Comparison of ENCODE assay signal across 30 mouse cellular contexts in genomic region chr15:81070470-81070869, GRCm38 (mm10).
DNase-seq lines count a peak whose midpoint lies in the region; ATAC-seq and TF ChIP-seq lines count a peak whose summit lies in the region.
"Had no signal": no experiment of that assay in that cellular context is flagged by ENCODE, and none has a peak within 500 bp of the region (broad histone marks: within the 10 kb centered on the region; RNA-seq: fewer than 3 reads in every experiment).

No protein-coding gene starts in this region.

- POLR2A ChIA-PET in Patski (lab: Charles Lee), result interaction anchor here (0.8 kb wide), 1 partner anchor 16 kb away, joined by 4 read pairs; no protein-coding TSS in a partner anchor

- H3K79me2 ChIP-seq in C2C12 (ENCODE audit: control insufficient read depth, insufficient read depth) (peaks cover 95% of the 10 kb centered on the region), myocyte (ENCODE audit: control insufficient read depth, insufficient read depth) (peaks cover 86% of the 10 kb centered on the region)

- no peak for TF ChIP-seq CTCF in C2C12 (IDR thresholded peaks at IDR 0.05; ENCODE audit: control insufficient read depth, insufficient read depth, insufficient read length)
- no peak for TF ChIP-seq CTCF in Patski (IDR thresholded peaks at IDR 0.05)

- no peak overlapping the region for H3K9ac ChIP-seq in embryonic facial prominence, embryonic 14.5 days (ENCODE audit: low read depth, low read length)
- H3K9ac ChIP-seq: embryonic facial prominence, embryonic 15.5 days; forebrain, embryonic 12.5 days; forebrain, embryonic 15.5 days; heart, embryonic 12.5 days; heart, embryonic 15.5 days; hindbrain, embryonic 13.5 days; intestine, embryonic 15.5 days had no signal

- no peak for TF ChIP-seq POLR2A in myocyte (IDR thresholded peaks at IDR 0.05; ENCODE audit: insufficient read length, low read depth)

- in situ Hi-C loops in Patski (cut with MboI; ENCODE audit: low pct_unique_long_range_greater_than_20kb), result loop anchor here (5.0 kb wide), 2 partner anchors 127 to 282 kb away; no protein-coding TSS in a partner anchor

- DNase-seq in embryonic facial prominence, embryonic 14.5 days (ENCODE audit: low spot score), result peak; percentile 55
- no peak for DNase-seq in embryonic facial prominence, embryonic 10.5 days (ENCODE audit: low spot score)
- DNase-seq in Patski (ENCODE audit: low read depth, low spot score), result no peak
- no peak for DNase-seq in layer of hippocampus, postnatal 14 days (ENCODE audit: low spot score in 2 of 2)
- DNase-seq in cerebellum, adult 18-20 months, result no peak
- DNase-seq: adrenal gland, postnatal 10 days; adrenal gland, postnatal 36 days; cerebellum, adult 2 months; cerebellum, postnatal 10 days; cerebellum, postnatal 36 days; embryo, embryonic 11 days; gastrocnemius, postnatal 25 days; heart, adult 18-20 months; heart, postnatal 10 days; heart, postnatal 36 days had no signal

- H3K79me3 ChIP-seq in C2C12 (ENCODE audit: low read depth), result peaks cover 80% of the 10 kb centered on the region

- H3K36me3 ChIP-seq in embryonic facial prominence, embryonic 14.5 days (ENCODE audit: control insufficient read depth, insufficient read depth, low read length), result no peaks in the 10 kb centered on the region
- peaks cover 9% of the 10 kb centered on the region; the same call in 1 of the 2 replicates for H3K36me3 ChIP-seq in embryonic facial prominence, embryonic 10.5 days (replicated peaks)
- H3K36me3 ChIP-seq in C2C12 (ENCODE audit: control insufficient read depth, insufficient read depth), result peaks cover 43% of the 10 kb centered on the region
- H3K36me3 ChIP-seq in myocyte (ENCODE audit: control insufficient read depth, insufficient read depth), result no peaks in the 10 kb centered on the region
- H3K36me3 ChIP-seq: forebrain, embryonic 12.5 days; G1E; heart, embryonic 15.5 days; intestine, embryonic 15.5 days had no signal

- peaks cover 8% of the 10 kb centered on the region; the same call in 1 of the 2 replicates for H3K9me3 ChIP-seq in embryonic facial prominence, embryonic 14.5 days (ENCODE audit: control insufficient read depth, low read length)
- no peaks in the 10 kb centered on the region for H3K9me3 ChIP-seq in embryonic facial prominence, embryonic 10.5 days
- H3K9me3 ChIP-seq: embryonic facial prominence, embryonic 15.5 days; forebrain, embryonic 12.5 days; forebrain, embryonic 15.5 days; G1E; heart, embryonic 15.5 days; hindbrain, embryonic 10.5 days; hindbrain, embryonic 13.5 days; intestine, embryonic 15.5 days had no signal

- H3K4me3 ChIP-seq in embryonic facial prominence, embryonic 14.5 days (ENCODE audit: low read depth, low read length), result no peak overlapping the region
- no peak overlapping the region for H3K4me3 ChIP-seq in embryonic facial prominence, embryonic 10.5 days
- no peak overlapping the region for H3K4me3 ChIP-seq in C2C12 (ENCODE audit: insufficient read depth, poor library complexity, severe bottlenecking)
- no peak overlapping the region for H3K4me3 ChIP-seq in myocyte
- H3K4me3 ChIP-seq: embryonic facial prominence, embryonic 15.5 days; erythroblast, embryonic 14.5 days; forebrain, embryonic 12.5 days; forebrain, embryonic 15.5 days; heart, embryonic 12.5 days; heart, embryonic 15.5 days; hindbrain, embryonic 10.5 days; hindbrain, embryonic 13.5 days; intestine, embryonic 15.5 days had no signal

- 53% methylated on average over 1 of the region's 1 CpGs for WGBS in embryonic facial prominence, embryonic 14.5 days
- 87% methylated on average over 1 of the region's 1 CpGs for WGBS in embryonic facial prominence, embryonic 10.5 days

- H3K4me2 ChIP-seq in embryonic facial prominence, embryonic 14.5 days (ENCODE audit: low read depth, low read length), result no peak overlapping the region
- peak overlapping the region; percentile 56 for H3K4me2 ChIP-seq in myocyte (ENCODE audit: low read depth)
- H3K4me2 ChIP-seq: embryonic facial prominence, embryonic 15.5 days; forebrain, embryonic 12.5 days; forebrain, embryonic 15.5 days; heart, embryonic 12.5 days; heart, embryonic 15.5 days; hindbrain, embryonic 13.5 days; intestine, embryonic 15.5 days had no signal

- no peak overlapping the region for H3K27ac ChIP-seq in embryonic facial prominence, embryonic 14.5 days (replicated peaks; ENCODE audit: low read depth, low read length)
- no peak overlapping the region for H3K27ac ChIP-seq in embryonic facial prominence, embryonic 10.5 days (replicated peaks)
- H3K27ac ChIP-seq: forebrain, embryonic 12.5 days; forebrain, embryonic 15.5 days; heart, embryonic 15.5 days; hindbrain, embryonic 10.5 days; hindbrain, embryonic 13.5 days; intestine, embryonic 15.5 days had no signal

- peak; percentile 41; the same call in 1 of the 2 replicates for ATAC-seq in embryonic facial prominence, embryonic 14.5 days (ENCODE audit: low read depth)
- ATAC-seq in Patski, result peak; percentile 69
- no peak for ATAC-seq in CD4-positive, CD25-positive, alpha-beta regulatory T cell, adult 4 months
- ATAC-seq: forebrain, embryonic 15.5 days; hindbrain, embryonic 16.5 days; intestine, embryonic 15.5 days had no signal

- no peak overlapping the region for H3ac ChIP-seq in C2C12 (ENCODE audit: control insufficient read depth, insufficient read length, low read depth)
- no peak overlapping the region for H3ac ChIP-seq in myocyte (ENCODE audit: control insufficient read depth, insufficient read length)

- H3K27me3 ChIP-seq in embryonic facial prominence, embryonic 14.5 days (replicated peaks; ENCODE audit: control insufficient read depth, insufficient read depth, low read length), result no peaks in the 10 kb centered on the region
- no peaks in the 10 kb centered on the region for H3K27me3 ChIP-seq in embryonic facial prominence, embryonic 10.5 days (replicated peaks; ENCODE audit: low read depth, poor library complexity, severe bottlenecking)
- no peaks in the 10 kb centered on the region for H3K27me3 ChIP-seq in C2C12 (ENCODE audit: control insufficient read depth, insufficient read depth, insufficient read length)
- no peaks in the 10 kb centered on the region for H3K27me3 ChIP-seq in Patski
- H3K27me3 ChIP-seq in myocyte (ENCODE audit: control insufficient read depth, insufficient read depth, insufficient read length), result no peaks in the 10 kb centered on the region
- H3K27me3 ChIP-seq: CH12.LX; embryonic facial prominence, embryonic 15.5 days; forebrain, embryonic 12.5 days; forebrain, embryonic 15.5 days; hindbrain, embryonic 13.5 days; intestine, embryonic 15.5 days had no signal

- H3K4me1 ChIP-seq in embryonic facial prominence, embryonic 14.5 days (ENCODE audit: control insufficient read depth, insufficient read depth, low read length), result 0 out of 2 replicates have a peak, but pooled peaks cover 3% of the 10 kb centered on the region
- H3K4me1 ChIP-seq in embryonic facial prominence, embryonic 10.5 days, result no peaks in the 10 kb centered on the region
- H3K4me1 ChIP-seq: embryonic facial prominence, embryonic 15.5 days; forebrain, embryonic 12.5 days; forebrain, embryonic 15.5 days; hindbrain, embryonic 10.5 days; hindbrain, embryonic 13.5 days; intestine, embryonic 15.5 days had no signal

- CTCF ChIA-PET in Patski (lab: Charles Lee), result interaction anchor here (1.0 to 1.2 kb wide), 2 partner anchors 16 to 42 kb away, joined by 3 read pairs; no protein-coding TSS in a partner anchor

TF ChIP-seq in C2C12, 6 proteins besides CTCF, POLR2A, EP300 and RAD21:
- TF ChIP-seq FOSL1 (IDR thresholded peaks at IDR 0.05; ENCODE audit: insufficient read depth, low read length, poor library complexity, severe bottlenecking), result peak; percentile 56
- TF ChIP-seq MYOD1 (IDR thresholded peaks at IDR 0.05; ENCODE audit: control insufficient read depth, insufficient read length, low read depth), result peak; percentile 15
- no peak for TF ChIP-seq USF1 (IDR thresholded peaks at IDR 0.05; ENCODE audit: low read depth)
TF ChIP-seq in C2C12: peak in this region for 2.

TF ChIP-seq in myocyte, 11 proteins besides CTCF, POLR2A, EP300 and RAD21:
- no peak for TF ChIP-seq TCF3 (IDR thresholded peaks at IDR 0.05; ENCODE audit: insufficient read length, low read depth)
- TF ChIP-seq MYOG (IDR thresholded peaks at IDR 0.05; ENCODE audit: control insufficient read depth in 1 of 3, insufficient read depth in 1 of 3, insufficient read length in 2 of 3, low read depth in 2 of 3), result no peak
- no peak for TF ChIP-seq CEBPB (IDR thresholded peaks at IDR 0.05; ENCODE audit: insufficient read depth, poor library complexity, severe bottlenecking)
- no peak for TF ChIP-seq TCF12 (IDR thresholded peaks at IDR 0.05; ENCODE audit: insufficient read depth, poor library complexity, severe bottlenecking)
- no peak for TF ChIP-seq MAX (IDR thresholded peaks at IDR 0.05; ENCODE audit: low read depth)
- TF ChIP-seq E2F4 (IDR thresholded peaks at IDR 0.05; ENCODE audit: insufficient read depth), result no peak
- TF ChIP-seq USF1 (IDR thresholded peaks at IDR 0.05; ENCODE audit: low read depth), result no peak
- no peak for TF ChIP-seq REST (IDR thresholded peaks at IDR 0.05; ENCODE audit: insufficient read depth, insufficient read length)
- TF ChIP-seq MYOD1 (IDR thresholded peaks at IDR 0.05; ENCODE audit: control insufficient read depth in 1 of 3, insufficient read length in 2 of 3, low read depth in 2 of 3), result no peak
- no peak for TF ChIP-seq SRF (IDR thresholded peaks at IDR 0.05; ENCODE audit: control insufficient read depth, insufficient read length, low read depth)
- TF ChIP-seq POLR2AphosphoS2 (IDR thresholded peaks at IDR 0.05; ENCODE audit: insufficient read length, low read depth), result no peak
